Comparison of ENCODE assay signal across 21 mouse cellular contexts in the genomic region with DNA sequence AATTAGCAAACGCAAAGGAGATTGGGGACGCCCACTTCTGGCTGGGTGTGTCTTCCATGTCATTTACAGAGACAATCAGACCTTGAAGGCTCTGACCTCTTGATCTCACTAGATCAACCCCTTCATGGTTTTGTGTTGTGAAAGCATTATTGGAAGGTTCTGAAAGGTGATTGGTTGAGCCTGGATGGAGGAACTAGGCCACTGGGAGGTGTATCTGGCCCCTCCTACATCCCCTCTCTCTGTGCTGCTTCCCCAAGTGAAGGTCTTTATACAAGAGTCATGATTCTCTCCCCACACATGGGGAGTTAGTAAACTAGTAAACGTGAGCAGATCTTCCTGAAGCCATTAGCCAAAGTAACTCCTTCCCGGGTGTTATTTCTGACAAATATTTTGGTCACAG. TPM values are rescaled to one million over a fixed set of nuclear protein-coding genes. Genes with fewer than 3 reads are reported as not detected.
DNase-seq lines count a peak whose midpoint lies in the region; ATAC-seq lines count a peak whose summit lies in the region.
"Had no signal": no experiment of that assay in that cellular context is flagged by ENCODE, and none has a peak within 500 bp of the region (broad histone marks: within the 10 kb centered on the region; RNA-seq: fewer than 3 reads in every experiment).

No protein-coding gene starts in this region.

- peak; percentile 97 for ATAC-seq in granulocyte monocyte progenitor cell, adult 5-6 weeks (replicated peaks; ENCODE audit: poor library complexity, severe bottlenecking)
- ATAC-seq in megakaryocyte progenitor cell, adult 5-6 weeks (replicated peaks; ENCODE audit: poor library complexity): peak; percentile 92
- ATAC-seq in CD4-positive, CD25-positive, alpha-beta regulatory T cell, adult 4 months: no peak
- ATAC-seq: forebrain, embryonic 15.5 days; hindbrain, embryonic 16.5 days; intestine, embryonic 15.5 days; Patski had no signal

- DNase-seq in MEL-GATA-1-ER (ENCODE audit: extremely low read depth, low read depth): peak; percentile 6
- peak; percentile 50 for DNase-seq in retina, postnatal 1 day
- DNase-seq in spleen, adult 18-20 months: no peak
- DNase-seq in layer of hippocampus, postnatal 25 days (ENCODE audit: extremely low spot score in 1 of 2, low spot score in 1 of 2): no peak
- DNase-seq: adrenal gland, adult 2 months; adrenal gland, postnatal 25 days; B cell, adult 2 months; cerebellum, adult 18-20 months; cerebellum, adult 9-10 months; cerebellum, postnatal 14 days; embryo, embryonic 11 days; gastrocnemius, postnatal 25 days; heart, adult 2 months had no signal

RNA-seq across cellular contexts. Expression of a gene that starts 36.4 kb away (rescaled TPM):
- total RNA-seq in granulocyte monocyte progenitor cell, adult 5-6 weeks (2014; fragmentation: Nextera tagmentation): 22.7 and 25.0 TPM in 2 replicates
- total RNA-seq in granulocyte monocyte progenitor cell, adult 5-6 weeks (2017): 22.4 and 37.0 TPM in 2 replicates
- total RNA-seq in megakaryocyte progenitor cell, adult 5-6 weeks (2015): 21.4 TPM in 2 replicates
- total RNA-seq in megakaryocyte progenitor cell, adult 5-6 weeks (2017): 21.1 and 28.5 TPM in 2 replicates
- polyA plus RNA-seq in CD4-positive, CD25-positive, alpha-beta regulatory T cell, adult 4 months (2017; shearing (Covaris generic)): 10 to 100 TPM; 50.3 to 52.7 TPM
- 10 to 100 TPM; 78.2 to 78.5 TPM for total RNA-seq in layer of hippocampus, postnatal 25 days (2021)
- polyA plus RNA-seq: erythroblast, embryonic 14.5 days had no signal

Comparison
In these comparisons a context has a peak if more than half of its experiments do, and no peak if none do; other contexts are left out.
1. DNase-seq: peak in MEL-GATA-1-ER (single experiment) and retina, postnatal 1 day (single experiment); none in spleen, adult 18-20 months (0 of 2) and layer of hippocampus, postnatal 25 days (0 of 2).